Mouse (Mus musculus): ENCODE data around the gene Fezf1. TPM values are rescaled to one million over a fixed set of nuclear protein-coding genes. Genes with fewer than 3 reads are reported as not detected.

Fezf1 gene
- polyA plus RNA-seq, 1 experiment from 2014 or later = 13.1 TPM

DNA sequence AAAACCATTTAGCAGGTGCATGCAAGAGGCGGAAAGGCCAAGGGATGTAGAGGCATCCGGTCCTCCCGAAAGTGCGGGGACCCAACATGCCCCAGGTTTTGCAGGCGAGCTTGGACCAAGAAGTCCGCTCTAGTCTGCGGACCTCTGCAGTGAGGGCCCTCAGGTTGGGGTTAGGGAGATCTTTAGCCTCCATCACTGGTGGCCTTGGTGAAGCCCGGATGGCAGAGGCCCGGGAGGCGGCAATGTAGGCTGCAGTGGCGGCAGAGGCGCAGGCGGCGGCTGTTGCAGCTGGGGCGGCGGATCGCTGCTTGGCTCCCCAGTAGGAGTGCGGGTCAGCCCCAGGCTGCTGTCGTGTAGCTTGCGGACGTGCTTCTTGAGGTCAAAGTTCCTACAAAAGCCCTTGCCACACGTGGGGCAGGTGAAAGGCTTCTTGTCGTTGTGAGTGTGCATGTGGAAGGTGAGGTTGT, 2.6 kb downstream of the Fezf1 start:
- Histone ChIP-seq H3K27me3 (peaks cover 73% of the 10 kb centered on the region), H3K36me3 (no peaks in the 10 kb centered on the region), H3K9ac (replicated peaks) (no peak overlapping the region), H3K4me1 (peaks cover 34% of the 10 kb centered on the region), H3K27ac (replicated peaks) (no peak overlapping the region), H3K4me2 (replicated peaks) (no peak overlapping the region), H3K4me3 (no peak overlapping the region), H3K9me3 (no peaks in the 10 kb centered on the region)
- no peak for ATAC-seq (replicated peaks)
- 6% methylated on average over 23 of the region's 23 CpGs for WGBS

DNA sequence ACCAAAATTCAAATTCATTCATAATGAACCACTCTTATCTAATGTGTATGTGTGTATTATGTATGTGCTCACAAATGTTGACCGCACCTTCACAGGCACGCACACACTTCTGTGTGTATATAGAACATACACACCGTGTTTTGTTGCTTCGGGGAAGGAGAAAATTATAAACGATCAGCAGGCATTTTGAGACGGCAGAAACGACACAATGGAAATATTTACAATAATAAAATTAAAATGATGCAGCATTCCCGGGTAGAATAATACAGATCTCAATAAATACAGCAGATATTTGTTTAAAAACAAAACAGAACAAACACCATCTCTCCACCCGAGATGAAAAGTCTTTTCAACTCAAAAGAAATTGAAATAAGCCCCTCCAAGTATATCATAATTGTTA, 3.0 kb downstream of the Fezf1 start:
- H3K4me3 ChIP-seq = no peak overlapping the region
- H3K27ac ChIP-seq (replicated peaks) = no peak overlapping the region
- no peak overlapping the region for H3K9ac ChIP-seq (replicated peaks)
- 19% methylated on average over 9 of the region's 9 CpGs for WGBS
- H3K36me3 ChIP-seq = no peaks in the 10 kb centered on the region
- H3K4me1 ChIP-seq = peaks cover 34% of the 10 kb centered on the region
- H3K4me2 ChIP-seq (replicated peaks) = no peak overlapping the region
- ATAC-seq (replicated peaks) = no peak
- H3K27me3 ChIP-seq = peaks cover 73% of the 10 kb centered on the region
- H3K9me3 ChIP-seq = no peaks in the 10 kb centered on the region

DNA sequence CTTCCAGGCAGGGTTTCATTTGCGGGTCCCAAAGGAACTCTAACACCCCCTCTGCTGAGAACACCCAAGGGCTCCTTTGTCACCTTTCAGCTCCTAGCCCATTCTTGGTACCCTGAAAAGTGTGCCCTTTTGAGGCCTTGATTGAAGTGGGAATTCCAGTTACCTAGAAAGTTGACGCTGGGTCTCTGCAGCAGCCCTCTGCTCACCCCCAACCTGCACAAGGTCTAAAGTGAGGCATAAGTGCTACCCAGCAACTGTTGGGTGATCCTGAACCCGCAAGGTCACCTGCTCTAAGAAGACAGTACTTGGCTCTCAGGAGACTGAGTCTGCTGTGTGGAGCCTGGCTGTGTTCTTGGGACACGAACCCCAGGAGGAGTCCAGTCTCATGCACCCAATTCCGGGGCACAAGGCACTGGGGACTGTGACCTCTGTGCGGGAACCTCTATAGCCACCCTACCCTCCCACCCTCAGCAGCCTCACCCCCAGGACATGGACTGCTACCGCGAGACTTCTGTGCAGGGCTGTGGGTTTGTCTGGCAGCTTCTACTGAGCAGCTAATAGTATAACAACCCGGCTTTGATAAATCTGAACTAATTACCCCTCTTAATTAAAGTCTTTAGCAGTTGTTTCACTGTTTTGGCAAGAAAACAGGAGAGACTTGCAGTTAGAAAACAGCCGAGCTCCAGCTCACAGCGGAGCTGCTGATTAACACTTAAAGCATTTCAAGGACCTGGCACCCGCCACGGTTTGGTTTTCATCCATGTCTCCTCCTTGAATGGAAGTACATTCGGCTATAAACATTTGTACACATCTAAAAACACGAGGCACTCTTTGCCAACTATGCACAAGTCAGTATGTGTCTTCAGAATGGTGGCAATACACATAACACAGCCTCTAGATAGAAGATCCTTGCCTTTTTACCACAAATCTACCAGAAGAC, 4.1 kb downstream of the Fezf1 start:
- Histone ChIP-seq H3K4me2 (replicated peaks) (no peak overlapping the region), H3K9ac (replicated peaks) (no peak overlapping the region), H3K36me3 (no peaks in the 10 kb centered on the region), H3K4me3 (no peak overlapping the region), H3K27ac (replicated peaks) (no peak overlapping the region), H3K9me3 (no peaks in the 10 kb centered on the region), H3K27me3 (peaks cover 77% of the 10 kb centered on the region), H3K4me1 (peaks cover 26% of the 10 kb centered on the region)
- peak; percentile 91 for ATAC-seq (replicated peaks)
- WGBS = 5% methylated on average over 15 of the region's 15 CpGs

DNA sequence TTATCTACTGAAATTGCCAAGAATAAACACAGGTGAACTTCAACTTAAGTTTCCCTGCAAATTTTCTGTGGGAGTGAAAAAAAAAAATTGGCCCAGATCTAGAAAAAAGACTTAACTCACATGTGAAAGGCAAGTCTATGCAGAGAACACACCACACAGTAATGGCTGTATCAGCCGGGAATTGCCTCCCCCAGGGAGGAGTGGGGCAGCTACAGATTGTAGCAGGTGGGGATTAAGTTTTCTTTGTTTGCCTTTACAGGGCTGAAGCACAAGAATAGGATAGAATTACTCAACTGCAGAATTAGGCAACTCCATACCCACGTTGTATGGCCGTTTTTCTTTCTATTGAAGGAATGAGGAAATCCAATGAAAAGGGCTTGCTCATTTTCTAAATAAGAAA, 36.7 kb downstream of the Fezf1 start:
- H3K9me3 ChIP-seq = no peaks in the 10 kb centered on the region
- no peak for ATAC-seq (replicated peaks)
- no peak overlapping the region for H3K4me2 ChIP-seq (replicated peaks)
- no peak overlapping the region for H3K9ac ChIP-seq (replicated peaks)
- no peaks in the 10 kb centered on the region for H3K4me1 ChIP-seq
- no peaks in the 10 kb centered on the region for H3K27me3 ChIP-seq
- H3K36me3 ChIP-seq = no peaks in the 10 kb centered on the region
- H3K4me3 ChIP-seq = no peak overlapping the region
- 11% methylated on average over 3 of the region's 3 CpGs for WGBS
- H3K27ac ChIP-seq (replicated peaks) = no peak overlapping the region

DNA sequence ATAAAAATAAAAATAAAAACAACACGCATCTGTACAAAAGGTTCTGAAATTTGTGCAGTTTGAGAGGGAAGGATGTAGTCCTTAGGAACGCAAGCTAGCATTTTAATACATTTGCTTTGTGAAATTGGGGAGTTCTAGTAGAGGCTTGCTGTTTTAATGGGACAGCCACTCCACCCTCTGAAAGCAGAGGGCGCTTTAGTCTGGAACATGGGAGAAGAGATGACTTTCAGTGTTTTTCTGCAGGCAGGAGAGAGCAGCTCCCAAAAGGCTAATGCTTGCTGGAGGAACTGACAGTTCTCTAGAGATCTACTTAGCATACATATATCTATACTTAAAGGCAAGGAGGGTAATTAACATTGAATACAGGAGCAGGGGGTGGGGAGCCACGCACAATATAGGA, 40.4 kb downstream of the Fezf1 start:
- no peak; the same call in 1 of the 2 replicates for ATAC-seq (replicated peaks)
- H3K9me3 ChIP-seq = no peaks in the 10 kb centered on the region
- H3K9ac ChIP-seq (replicated peaks) = no peak overlapping the region

DNA sequence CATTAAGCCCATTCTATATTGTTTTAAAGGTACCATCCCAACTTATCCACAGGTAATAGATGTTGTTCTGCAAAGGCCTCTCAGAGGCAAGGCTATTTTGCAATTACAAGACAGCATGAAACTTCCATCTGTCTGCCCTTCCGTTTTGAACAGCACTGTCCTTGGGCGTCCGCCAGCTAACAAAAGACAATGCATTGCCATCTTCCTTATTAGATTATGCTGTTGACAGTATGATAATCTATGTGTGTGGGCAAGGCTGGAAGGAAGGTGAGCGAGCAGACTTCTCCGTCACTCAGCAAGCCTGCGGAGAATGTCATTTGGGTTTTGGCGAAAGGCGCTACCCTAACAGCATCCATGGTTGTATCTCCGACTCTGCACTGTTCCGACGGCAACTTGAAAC, 45.5 kb downstream of the Fezf1 start:
- 76% methylated on average over 11 of the region's 11 CpGs for WGBS
- no peak overlapping the region for H3K4me3 ChIP-seq
- ATAC-seq (replicated peaks) = no peak

More for the DNA sequence above, 40.4 kb downstream of the Fezf1 start:
- no peaks in the 10 kb centered on the region for H3K27me3 ChIP-seq
- no peak overlapping the region for H3K27ac ChIP-seq (replicated peaks)
- no peaks in the 10 kb centered on the region for H3K4me1 ChIP-seq
- no peaks in the 10 kb centered on the region for H3K36me3 ChIP-seq
- H3K4me3 ChIP-seq = no peak overlapping the region
- WGBS = 69% methylated on average over 4 of the region's 4 CpGs
- H3K4me2 ChIP-seq (replicated peaks) = no peak overlapping the region

More for the DNA sequence above, 45.5 kb downstream of the Fezf1 start:
- Histone ChIP-seq H3K9me3 (no peaks in the 10 kb centered on the region), H3K27ac (replicated peaks) (no peak overlapping the region), H3K9ac (replicated peaks) (no peak overlapping the region), H3K27me3 (no peaks in the 10 kb centered on the region), H3K36me3 (no peaks in the 10 kb centered on the region), H3K4me1 (no peaks in the 10 kb centered on the region), H3K4me2 (replicated peaks) (no peak overlapping the region)

Other genes with a start within 250 kb of the Fezf1 start
- 0.42 and 0.62 TPM in 2 replicates for gene Aass, start 115.4 kb downstream of the Fezf1 start, polyA plus RNA-seq (2015; fragmentation: Nextera tagmentation; extraction: Ambion mirVana)

All from forebrain, embryonic 15.5 days (tissue).